Mouse (Mus musculus) MEL (cell line): Measurements from ENCODE around the gene Olfr332. TPM values are rescaled to one million over a fixed set of nuclear protein-coding genes. Genes with fewer than 3 reads are reported as not detected.

ENCODE experiments used
- DNase-seq: peaks from one replicate; pipeline ENCODE4 v3.0.0; 2011; ENCODE audit warnings: low read depth, low spot score
- H3K27ac ChIP-seq: 2 replicates; pipeline ENCODE4 v1.5.1; 2012; ENCODE audit warnings: low read depth, mild to moderate bottlenecking, control low read depth, low read length, moderate library complexity; ENCODE audit not compliant: control insufficient read depth
- H3K27me3 ChIP-seq, 2 experiments: fragments of 150-350 bp in 1 of 2; sonication (generic) in 1 of 2; 2 replicates each; pipeline ENCODE4 v1.6.1; 2012; ENCODE audit warnings: low read length in 2 of 2, mild to moderate bottlenecking in 2 of 2, improper control_type of control experiment in 1 of 2, moderate library complexity in 1 of 2; ENCODE audit not compliant: insufficient read depth in 2 of 2, control insufficient read depth in 1 of 2
- H3K36me3 ChIP-seq, 2 experiments: 2 replicates each; pipeline ENCODE4 v1.6.1; 2012 to 2014; ENCODE audit warnings: low read length in 2 of 2, improper control_type of control experiment in 1 of 2, inconsistent platforms in 1 of 2, mild to moderate bottlenecking in 1 of 2; ENCODE audit not compliant: insufficient read depth in 2 of 2, control insufficient read depth in 1 of 2
- H3K4me1 ChIP-seq, 2 experiments: fragments of 150-350 bp in 1 of 2; sonication (generic) in 1 of 2; 2 replicates each; pipeline ENCODE4 v1.6.1; 2012; ENCODE audit warnings: low read length in 2 of 2, improper control_type of control experiment in 1 of 2, mild to moderate bottlenecking in 1 of 2; ENCODE audit not compliant: insufficient read depth in 2 of 2, control insufficient read depth in 1 of 2
- H3K4me3 ChIP-seq, 2 experiments: fragments of 150-350 bp in 1 of 2; sonication (generic) in 1 of 2; 2 replicates each; pipeline ENCODE4 v1.5.1; 2012; ENCODE audit warnings: low read depth in 2 of 2, low read length in 2 of 2, mild to moderate bottlenecking in 2 of 2, moderate library complexity in 2 of 2, control low read depth in 1 of 2, improper control_type of control experiment in 1 of 2; ENCODE audit not compliant: control insufficient read depth in 1 of 2, insufficient read depth in 1 of 2
- H3K79me2 ChIP-seq: 2 replicates; pipeline ENCODE4 v1.6.1; 2012; ENCODE audit warnings: mild to moderate bottlenecking, low read length, moderate library complexity; ENCODE audit not compliant: control insufficient read depth, poor library complexity, insufficient read depth
- H3K9ac ChIP-seq: 2 replicates; pipeline ENCODE4 v1.6.1; 2012; ENCODE audit warnings: low read depth, mild to moderate bottlenecking, control low read depth, low read length, moderate library complexity; ENCODE audit not compliant: control insufficient read depth, poor library complexity, severe bottlenecking
- H3K9me3 ChIP-seq: fragments of 150-350 bp; sonication (generic); replicated peaks from 2 replicates; pipeline ENCODE4 v1.6.1; 2012; ENCODE audit warnings: mild to moderate bottlenecking, low read length, improper control_type of control experiment, moderate library complexity; ENCODE audit not compliant: insufficient read depth
- CTCF ChIP-seq, 3 experiments: IDR thresholded peaks in 2 of 3; conservative IDR thresholded peaks in 1 of 3; 2 replicates each; pipeline ENCODE4 v1.5.1; 2011 to 2012; ENCODE audit warnings: low read length in 3 of 3, low read depth in 2 of 3, mild to moderate bottlenecking in 2 of 3, improper control_type of control experiment in 1 of 3, inconsistent platforms in 1 of 3, mixed read lengths in 1 of 3, moderate library complexity in 1 of 3; ENCODE audit not compliant: control insufficient read depth in 1 of 3, insufficient read depth in 1 of 3, poor library complexity in 1 of 3, severe bottlenecking in 1 of 3
- E2F4 ChIP-seq: IDR thresholded peaks from 2 replicates; pipeline ENCODE4 v1.6.1; 2011; ENCODE audit warnings: low read depth, low read length, improper control_type of control experiment, borderline replicate concordance
- EP300 ChIP-seq, 2 experiments: IDR thresholded peaks; 2 replicates each; pipeline ENCODE4 v1.6.1; 2011; ENCODE audit warnings: improper control_type of control experiment in 2 of 2, low read length in 2 of 2, low read depth in 1 of 2, mild to moderate bottlenecking in 1 of 2
- JUND ChIP-seq: IDR thresholded peaks from 2 replicates; pipeline ENCODE4 v1.6.1; 2011; ENCODE audit warnings: low read depth, mild to moderate bottlenecking, improper control_type of control experiment, low read length
- MXI1 ChIP-seq: IDR thresholded peaks from 2 replicates; pipeline ENCODE4 v1.6.1; 2011; ENCODE audit warnings: mild to moderate bottlenecking, low read depth, low read length, improper control_type of control experiment
- MYB ChIP-seq: IDR thresholded peaks from 2 replicates; pipeline ENCODE4 v1.6.1; 2011; ENCODE audit warnings: mild to moderate bottlenecking, low read depth, low read length, improper control_type of control experiment
- RAD21 ChIP-seq: IDR thresholded peaks from 2 replicates; pipeline ENCODE4 v1.6.1; 2011; ENCODE audit warnings: mild to moderate bottlenecking, low read depth, low read length, improper control_type of control experiment
- SIN3A ChIP-seq: IDR thresholded peaks from 2 replicates; pipeline ENCODE4 v1.6.1; 2012; ENCODE audit warnings: low read length, improper control_type of control experiment, inconsistent platforms
- SMC3 ChIP-seq: IDR thresholded peaks from 2 replicates; pipeline ENCODE4 v1.6.1; 2011; ENCODE audit warnings: low read depth, low read length, improper control_type of control experiment
- TCF12 ChIP-seq: IDR thresholded peaks from 2 replicates; pipeline ENCODE4 v1.6.1; 2014; ENCODE audit warnings: low read depth, mild to moderate bottlenecking, inconsistent platforms, low read length, improper control_type of control experiment, moderate library complexity
- ZC3H11A ChIP-seq: IDR thresholded peaks from 2 replicates; pipeline ENCODE4 v1.6.1; 2012; ENCODE audit warnings: low read depth, mild to moderate bottlenecking, inconsistent platforms, low read length, improper control_type of control experiment
- ZKSCAN1 ChIP-seq: IDR thresholded peaks from 2 replicates; pipeline ENCODE4 v1.6.1; 2012; ENCODE audit warnings: low read depth, mild to moderate bottlenecking, inconsistent platforms, low read length, improper control_type of control experiment, moderate library complexity
- polyA plus RNA-seq, 2 experiments: library from polyadenylated mRNA; stranded (reverse) in 1 of 2; unstranded in 1 of 2; fragments of >175 nt in 1 of 2; fragments of >200 nt in 1 of 2; gene quantifications; 2 replicates each; pipeline versions ENCODE4 v1.2.1 to v1.2.4; 2012; ENCODE audit warnings: low replicate concordance in 2 of 2, low read depth in 1 of 2; ENCODE audit not compliant: insufficient read length in 2 of 2, insufficient read depth in 1 of 2, missing spikeins in 1 of 2
- total RNA-seq: library from RNA; depleted of rRNA; stranded (reverse); fragments of 300-350 nt; gene quantifications from 2 replicates; pipeline ENCODE4 v1.2.3, GENCODE M21; 2012

The Olfr332 gene
- total and polyA plus RNA-seq, 3 experiments, result not detected

GRCm38 (mm10) chr11:58499290-58499689, 6.9 kb upstream of the Olfr332 start:
- Histone ChIP-seq H3K4me3 (no peak overlapping the region), H3K9ac (no peak overlapping the region), H3K27ac (no peak overlapping the region), H3K27me3 (peaks cover 4 to 23% of the 10 kb centered on the region in 2 experiments), H3K4me1 (no peaks in the 10 kb centered on the region), H3K9me3 (no peaks in the 10 kb centered on the region), H3K79me2 (no peaks in the 10 kb centered on the region), H3K36me3 (no peaks in the 10 kb centered on the region)
- peak; percentile 11 for DNase-seq
- TF ChIP-seq EP300 (IDR thresholded peaks at IDR 0.05; ENCODE audit: low read depth in 1 of 2, low read length in 2 of 2) (no peak), RAD21 (peak; percentile 56), TCF12 (no peak), SMC3 (peak; percentile 60), ZKSCAN1 (no peak), CTCF (IDR thresholded peaks at IDR 0.05 in 2 of 3, conservative IDR thresholded peaks at IDR 0.05 in 1 of 3; ENCODE audit: control insufficient read depth in 1 of 3, insufficient read depth in 1 of 3, low read depth in 2 of 3, low read length in 3 of 3, poor library complexity in 1 of 3, severe bottlenecking in 1 of 3) (peak in 1 of 3 experiments; percentile 49; a peak in 2 of 6 replicates), JUND (no peak), ZC3H11A (0 out of 2 replicates have a peak, but pooled peaks have one; percentile 19)

GRCm38 (mm10) chr11:58498761-58499160, 6.4 kb upstream of the Olfr332 start:
- Histone ChIP-seq H3K79me2 (no peaks in the 10 kb centered on the region), H3K9me3 (no peaks in the 10 kb centered on the region), H3K4me3 (no peak overlapping the region), H3K27me3 (peaks cover 4 to 23% of the 10 kb centered on the region in 2 experiments), H3K9ac (no peak overlapping the region), H3K27ac (no peak overlapping the region), H3K4me1 (no peaks in the 10 kb centered on the region), H3K36me3 (no peaks in the 10 kb centered on the region)
- no peak for DNase-seq
- no peak for TF ChIP-seq MYB
- no peak for TF ChIP-seq MXI1
- no peak for TF ChIP-seq E2F4

- no peak within 1 kb of the TSS for H3K4me3 ChIP-seq
- peaks cover 8 to 27% of the 10 kb centered on the region in 2 experiments for H3K27me3 ChIP-seq
- no peak within 1 kb of the TSS for H3K27ac ChIP-seq
- DNase-seq, result no peak
- H3K9ac ChIP-seq, result no peak within 1 kb of the TSS
- no peak for TF ChIP-seq SIN3A
- no peaks in the 10 kb centered on the region for H3K79me2 ChIP-seq
- no peaks in the 10 kb centered on the region for H3K4me1 ChIP-seq
- H3K36me3 ChIP-seq, result no peaks in the 10 kb centered on the region
- no peaks in the 10 kb centered on the region for H3K9me3 ChIP-seq
Measured at GRCm38 (mm10) chr11:58462170-58462569, 30.2 kb downstream of the Olfr332 start, which contains the start of gene Olfr30. Olfr30 (minus strand) TSS chr11:58462270.
